In genomic region chr8:108264593-108265160, GRCm38 (mm10) we compare ENCODE assay signal across 15 mouse cellular contexts.
DNase-seq lines count a peak whose midpoint lies in the region; ATAC-seq and TF ChIP-seq lines count a peak whose summit lies in the region.
"Had no signal": no experiment of that assay in that cellular context is flagged by ENCODE, and none has a peak within 500 bp of the region (broad histone marks: within the 10 kb centered on the region; RNA-seq: fewer than 3 reads in every experiment).

No protein-coding gene starts in this region.

- no peak for ATAC-seq in kidney, postnatal 0 days (replicated peaks; ENCODE audit: low FRiP score, low read depth)
- ATAC-seq: intestine, embryonic 16.5 days had no signal

- TF ChIP-seq CTCF in kidney, postnatal 0 days (IDR thresholded peaks at IDR 0.05; ENCODE audit: low read depth): no peak

- intact Hi-C loops in left cerebral cortex, postnatal 10 days (cut with DNase I): no loop called here

- no peaks in the 10 kb centered on the region for H3K9me3 ChIP-seq in kidney, postnatal 0 days (replicated peaks; ENCODE audit: low read length)
- H3K9me3 ChIP-seq: limb, embryonic 15.5 days had no signal

- no peaks in the 10 kb centered on the region for H3K36me3 ChIP-seq in kidney, postnatal 0 days (ENCODE audit: insufficient read depth, low read length)
- H3K36me3 ChIP-seq: limb, embryonic 15.5 days had no signal

- no peak overlapping the region for H3K9ac ChIP-seq in kidney, postnatal 0 days (ENCODE audit: low read depth, low read length)
- H3K9ac ChIP-seq: limb, embryonic 15.5 days had no signal

- H3K4me1 ChIP-seq in kidney, postnatal 0 days (replicated peaks; ENCODE audit: insufficient read depth, low read length): no peaks in the 10 kb centered on the region; the same call in 1 of the 2 replicates
- H3K4me1 ChIP-seq: limb, embryonic 15.5 days had no signal

- H3K4me2 ChIP-seq in kidney, postnatal 0 days (ENCODE audit: low read length): no peak overlapping the region
- H3K4me2 ChIP-seq: limb, embryonic 15.5 days had no signal

- WGBS in kidney, postnatal 0 days: 24% methylated on average over 11 of the region's 11 CpGs

- peak; percentile 18 for DNase-seq in adrenal gland, postnatal 10 days
- no peak for DNase-seq in adrenal gland, adult 18-20 months (ENCODE audit: low spot score in 2 of 2)
- DNase-seq in kidney, postnatal 0 days (ENCODE audit: low spot score): peak; percentile 43
- no peak for DNase-seq in kidney, postnatal 25 days
- DNase-seq in adrenal gland, postnatal 36 days: peak; percentile 22 to 24
- peak; percentile 26 for DNase-seq in hindlimb bud, embryonic 11.5 days (ENCODE audit: extremely low spot score, low read depth, low spot score)
- DNase-seq in cerebellum, postnatal 36 days: no peak
- no peak for DNase-seq in left cerebral cortex, postnatal 10 days (ENCODE audit: extremely low spot score in 1 of 2, low spot score in 2 of 2)
- DNase-seq: cerebellum, adult 11-12 months; heart, adult 2 months; heart, postnatal 14 days; lung, adult 2 months; right cerebral cortex, postnatal 25 days had no signal

- H3K27me3 ChIP-seq in kidney, postnatal 0 days (ENCODE audit: insufficient read depth, low read length): no peaks in the 10 kb centered on the region
- H3K27me3 ChIP-seq: limb, embryonic 15.5 days had no signal

- no peak overlapping the region for H3K27ac ChIP-seq in kidney, postnatal 0 days
- H3K27ac ChIP-seq: heart, adult 2 months; limb, embryonic 15.5 days had no signal

- H3K4me3 ChIP-seq in kidney, postnatal 0 days (replicated peaks; ENCODE audit: low read depth, low read length): no peak overlapping the region
- H3K4me3 ChIP-seq: heart, adult 2 months; limb, embryonic 15.5 days had no signal

Comparison
In these comparisons a context has a peak if more than half of its experiments do, and no peak if none do; other contexts are left out.
1. DNase-seq: peak in adrenal gland, postnatal 10 days (single experiment), kidney, postnatal 0 days (single experiment), adrenal gland, postnatal 36 days (2 of 2) and hindlimb bud, embryonic 11.5 days (single experiment); none in adrenal gland, adult 18-20 months (0 of 2), kidney, postnatal 25 days (0 of 2), cerebellum, postnatal 36 days (0 of 2) and left cerebral cortex, postnatal 10 days (0 of 2).